Mouse (Mus musculus) frontal cortex, postnatal 36 days (tissue): ENCODE measurements around the gene Ankrd34a.

Experiments
- DNase-seq, 2 experiments: peaks; one replicate each; pipeline ENCODE4 v3.0.0; 2022; ENCODE audit warnings: low spot score in 2 of 2

The Ankrd34a gene

DNA sequence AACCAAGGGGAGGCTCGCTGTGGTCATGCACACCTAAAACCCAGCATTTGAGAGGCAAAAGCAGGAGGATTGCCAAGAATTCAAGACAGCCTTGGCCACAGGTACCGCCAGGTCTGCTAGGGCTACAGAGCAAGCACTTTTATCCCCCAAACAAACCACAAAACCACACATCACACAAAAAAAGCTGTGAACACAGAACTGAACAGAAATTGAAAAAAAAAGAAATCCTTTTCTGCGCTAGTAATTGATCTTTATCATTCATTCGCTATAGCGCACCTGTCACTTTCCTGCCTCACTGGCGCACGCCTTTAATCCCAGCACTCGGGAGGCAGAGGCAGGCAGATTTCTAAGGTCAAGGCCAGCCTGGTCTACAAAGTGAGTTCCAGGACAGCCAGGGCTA lies 33.2 kb upstream of the Ankrd34a start:
- no peak for DNase-seq

DNA sequence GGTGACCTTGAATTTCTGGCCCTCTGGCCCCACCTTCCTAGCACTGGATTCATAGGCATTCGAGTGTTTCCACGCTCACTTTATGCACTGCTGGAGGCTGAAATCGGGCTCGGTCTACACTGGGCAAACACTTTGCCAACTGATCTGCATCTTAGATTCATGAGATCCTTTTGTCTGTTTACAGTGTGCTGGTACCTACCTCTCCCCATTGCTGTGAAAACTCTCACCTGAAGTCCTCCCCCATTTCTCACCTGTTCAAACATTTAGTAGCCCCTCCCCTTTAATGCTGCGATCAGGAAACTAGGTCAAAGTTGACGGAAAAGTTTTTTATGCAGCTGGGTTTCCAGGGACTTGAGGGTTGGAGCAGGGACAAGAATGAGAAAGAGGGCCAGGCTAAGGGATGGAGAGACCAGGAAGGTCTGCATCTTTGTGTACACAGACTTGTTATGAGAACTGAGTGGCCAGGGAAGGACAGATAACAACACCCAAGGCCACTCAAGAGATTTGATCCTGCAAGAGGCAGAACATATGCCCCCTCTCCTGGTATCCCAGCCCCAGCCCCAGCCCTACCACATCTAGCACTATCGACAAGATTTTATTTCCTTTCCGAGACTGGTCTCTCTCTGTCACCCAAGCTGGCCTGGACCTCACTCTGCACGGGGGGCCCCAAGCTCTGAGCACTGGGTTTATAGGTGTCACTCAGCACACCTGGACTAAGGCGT lies 32.4 kb upstream of the Ankrd34a start:
- no peak for DNase-seq

GRCm38 (mm10) chr3:96564633-96565032 lies 31.8 kb upstream of the Ankrd34a start:
- no peak for DNase-seq

- no peak for DNase-seq
These were observed 31.3 kb upstream of the Ankrd34a start for GRCm38 (mm10) chr3:96565105-96565504.

DNA sequence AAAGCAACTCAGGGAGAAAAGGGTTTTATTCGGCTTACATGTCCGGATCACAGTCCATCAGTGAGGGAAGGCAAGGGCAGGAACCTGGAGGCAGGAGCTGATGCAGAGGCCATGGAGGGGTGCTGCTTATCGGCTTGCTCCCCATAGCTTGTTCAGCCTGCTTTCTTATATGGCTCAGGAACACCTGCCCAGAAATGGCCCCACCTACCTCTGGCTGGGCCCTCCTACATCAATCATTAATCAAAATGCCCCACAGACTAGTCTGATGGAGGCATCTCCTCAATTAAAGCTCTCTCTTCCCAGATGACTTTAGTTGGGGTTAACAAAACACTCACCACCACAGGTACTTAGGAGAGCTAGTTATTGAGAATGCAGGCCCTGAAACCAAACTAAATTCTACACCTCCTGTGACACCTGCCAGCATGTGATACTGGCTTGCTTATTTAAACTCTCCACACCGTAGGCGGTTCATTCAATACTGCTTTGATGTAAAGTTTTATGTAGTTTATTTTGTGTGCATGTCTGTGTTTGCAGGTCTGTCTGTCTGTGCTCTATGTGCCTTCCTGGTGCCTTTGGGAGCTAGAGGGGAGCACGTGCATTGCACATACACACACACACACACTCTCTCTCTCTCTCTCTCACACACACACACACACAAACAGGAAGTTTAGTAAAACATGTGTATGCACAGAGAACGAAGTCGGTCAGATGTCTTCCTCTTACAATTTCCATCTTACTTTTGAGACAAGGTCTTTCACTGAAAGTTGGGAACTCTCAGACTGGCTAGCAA lies 29.6 kb upstream of the Ankrd34a start:
- DNase-seq: no peak

GRCm38 (mm10) chr3:96568605-96569004 lies 27.8 kb upstream of the Ankrd34a start:
- DNase-seq: no peak

DNA sequence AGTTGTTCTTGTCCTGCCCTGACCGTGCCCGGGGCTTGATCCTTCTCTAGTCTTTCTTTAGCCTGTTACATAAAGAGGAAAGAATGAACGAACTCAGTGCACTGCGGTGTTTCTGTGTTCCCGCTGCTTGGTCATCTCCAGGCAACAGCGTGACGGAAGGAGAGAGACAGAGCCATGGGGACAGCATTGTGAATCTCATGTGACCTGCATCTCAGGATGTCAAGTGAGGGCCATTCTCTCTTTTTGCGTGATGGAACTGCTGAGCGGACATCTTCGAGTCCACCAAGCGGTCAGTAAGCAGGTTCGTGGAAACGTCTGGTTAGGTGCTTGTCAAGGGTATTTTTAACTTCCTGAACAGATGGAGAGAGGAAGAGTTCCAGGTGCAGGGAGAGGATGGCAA lies 26.9 kb upstream of the Ankrd34a start:
- DNase-seq: no peak

DNA sequence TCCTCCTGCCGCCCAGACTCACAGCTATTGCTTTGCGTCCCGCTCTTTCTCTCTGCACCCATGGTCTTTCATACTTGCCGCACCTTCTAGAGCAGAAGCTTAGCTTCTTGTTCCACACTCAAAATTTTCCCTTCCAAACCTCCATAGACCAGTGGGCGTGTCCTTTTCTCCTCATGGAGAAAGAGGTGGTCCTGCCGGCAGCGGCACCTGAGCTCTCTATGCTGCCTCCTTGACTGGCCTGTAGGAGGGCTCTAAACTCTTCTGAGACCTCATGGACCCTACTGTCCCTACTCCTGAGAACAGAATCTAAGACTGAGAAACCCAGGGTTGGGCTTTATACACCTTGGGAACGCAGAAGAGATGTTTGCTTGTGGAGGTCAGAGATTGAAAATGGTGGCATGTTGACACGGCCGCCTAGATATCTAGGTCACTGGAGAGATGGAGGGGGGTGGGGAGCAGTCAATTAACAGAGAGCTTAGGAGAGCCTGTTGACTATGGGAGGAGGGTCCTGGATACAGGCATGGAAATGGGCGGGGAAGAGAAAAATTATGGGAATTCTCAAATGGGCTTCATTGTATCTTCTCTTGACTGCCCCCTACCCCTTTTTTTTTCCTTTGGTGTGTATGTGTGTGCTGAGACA lies 26.4 kb upstream of the Ankrd34a start:
- DNase-seq: no peak

GRCm38 (mm10) chr3:96570643-96571042 lies 25.8 kb upstream of the Ankrd34a start:
- DNase-seq: no peak

- DNase-seq: no peak
These were observed 25.1 kb upstream of the Ankrd34a start for GRCm38 (mm10) chr3:96571336-96571735.

GRCm38 (mm10) chr3:96571896-96572698 lies 24.3 kb upstream of the Ankrd34a start:
- DNase-seq: no peak

GRCm38 (mm10) chr3:96573611-96574511 lies 22.6 kb upstream of the Ankrd34a start:
- DNase-seq: no peak

DNA sequence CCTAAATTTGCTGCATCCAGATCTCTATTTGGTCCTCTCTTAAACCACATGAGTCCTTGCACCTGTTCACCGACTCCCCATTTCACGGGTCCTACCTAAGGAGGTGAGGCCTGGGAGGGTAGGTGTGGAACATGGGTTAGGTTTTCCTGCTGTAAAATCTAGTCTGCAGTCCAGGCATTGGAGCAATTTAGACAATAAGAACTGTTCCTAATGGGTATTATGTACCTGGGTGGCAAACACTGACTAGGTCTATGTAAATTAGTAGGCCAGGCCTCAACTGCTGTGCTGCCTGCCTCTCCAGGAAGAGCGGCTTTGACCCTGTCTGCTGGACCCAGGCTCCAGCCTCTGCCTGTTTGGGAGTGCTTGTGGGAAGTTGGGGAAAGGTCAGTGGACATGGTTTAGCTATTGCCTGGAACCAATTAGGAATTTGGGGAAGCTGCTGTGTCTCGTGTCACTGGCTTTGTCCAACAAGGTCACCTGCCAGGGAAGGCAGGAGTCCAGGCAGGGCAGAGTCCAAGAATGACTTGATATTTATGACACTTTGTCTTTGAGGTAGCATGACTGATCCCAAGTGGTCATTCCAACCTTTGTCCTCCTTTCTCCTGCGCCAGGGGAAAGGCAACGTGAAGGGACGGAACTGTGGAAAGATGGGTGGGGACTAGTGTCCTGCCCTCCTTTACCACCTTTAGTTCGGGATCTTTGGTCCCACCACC lies 21.0 kb upstream of the Ankrd34a start:
- DNase-seq: no peak

GRCm38 (mm10) chr3:96576005-96576658 lies 20.3 kb upstream of the Ankrd34a start:
- no peak for DNase-seq

DNA sequence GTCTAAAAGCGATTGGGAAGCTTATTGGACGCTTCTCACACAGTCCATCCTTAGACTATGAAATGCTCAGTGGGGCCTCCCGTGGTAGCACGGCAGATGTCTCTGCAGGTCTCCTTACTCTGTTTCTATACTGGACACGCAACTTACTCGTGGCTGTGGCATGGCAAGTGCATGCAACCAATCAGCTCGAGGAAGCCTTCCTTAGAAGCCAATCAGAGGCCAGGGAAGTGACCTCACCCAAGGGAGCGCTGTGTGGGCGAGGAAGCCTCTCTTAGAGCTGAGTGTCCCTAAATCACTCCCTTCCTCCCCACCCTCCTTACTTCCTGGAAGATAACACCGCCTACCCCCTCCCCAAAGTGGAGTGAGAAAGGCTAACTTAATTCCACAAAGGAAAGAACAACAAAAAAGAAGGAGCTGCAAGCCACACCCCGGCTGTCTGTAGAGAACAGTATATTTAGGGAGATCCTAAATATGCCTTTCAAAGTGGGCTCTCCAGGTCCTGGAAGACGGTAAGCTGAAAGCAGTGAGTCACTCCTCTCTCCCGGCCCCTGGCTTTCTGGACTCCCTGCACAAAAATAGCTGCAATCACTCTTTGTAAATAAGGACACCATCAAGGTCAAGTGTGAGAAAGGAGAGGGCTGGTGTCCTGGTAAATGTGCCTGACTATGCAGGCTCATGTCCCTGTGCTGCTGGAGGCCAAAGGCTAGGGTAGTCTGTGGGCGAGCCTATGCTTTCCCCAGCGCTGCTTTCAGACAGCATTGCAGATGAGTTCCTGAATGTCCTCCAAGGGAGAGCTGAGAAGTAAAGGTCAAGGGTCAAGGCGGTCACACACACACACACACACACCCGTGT lies 19.5 kb upstream of the Ankrd34a start, which contains the start of gene Gm16253:
Gm16253 (plus strand) TSS at position 295 of the 852 bp plus-strand sequence.
- DNase-seq: peak; percentile 88 to 96

DNA sequence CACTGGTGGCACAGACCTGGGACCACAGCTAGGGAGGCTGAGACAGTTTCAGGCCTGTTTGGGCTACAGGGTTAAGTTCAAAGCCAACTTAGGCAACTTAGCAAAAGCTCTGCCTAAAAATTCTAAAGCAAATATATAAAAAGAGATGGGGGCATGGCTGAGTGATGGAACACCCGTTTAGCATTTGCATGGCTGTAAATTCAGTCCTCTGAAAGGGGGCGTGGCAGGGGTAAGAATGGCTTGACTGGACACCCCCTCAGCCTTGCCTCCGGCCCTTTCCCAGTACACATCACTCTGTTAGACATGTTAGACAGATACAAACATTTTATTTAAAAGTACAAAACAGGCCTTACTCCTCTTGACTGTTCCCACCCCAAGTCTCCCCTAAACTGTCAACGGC lies 18.9 kb upstream of the Ankrd34a start:
- no peak for DNase-seq

- no peak for DNase-seq
These were observed 17.7 kb upstream of the Ankrd34a start for GRCm38 (mm10) chr3:96578561-96579238.

GRCm38 (mm10) chr3:96579239-96579750 lies 17.1 kb upstream of the Ankrd34a start:
- DNase-seq: no peak
